Comparison of ENCODE assay signal across 8 mouse cellular contexts in genomic region chr16:44480616-44481015, GRCm38 (mm10).
A peak's percentile ranks its signal among the peaks of the same experiment; 100 is the strongest.
DNase-seq lines count a peak whose midpoint lies in the region; TF ChIP-seq lines count a peak whose summit lies in the region.

No protein-coding gene starts in this region.

- peak; percentile 37 for TF ChIP-seq CTCF in gastrocnemius, adult 2 months (IDR thresholded peaks at IDR 0.05)
- TF ChIP-seq CTCF in cerebellum, adult 2 months (IDR thresholded peaks at IDR 0.05; ENCODE audit: borderline replicate concordance, insufficient read depth, low read depth, low read length): peak; percentile 33; the same call in 1 of the 2 replicates

- H3K4me3 ChIP-seq in gastrocnemius, adult 2 months: no peak overlapping the region
- no peak overlapping the region for H3K4me3 ChIP-seq in cerebellum, adult 2 months (replicated peaks; ENCODE audit: insufficient read depth, low read depth, low read length)

- 32% methylated on average over 7 of the region's 7 CpGs for WGBS in cerebellum, adult 2 months

- peak overlapping the region; percentile 56; the same call in 1 of the 2 replicates for H3K27ac ChIP-seq in gastrocnemius, adult 2 months
- no peak overlapping the region for H3K27ac ChIP-seq in cerebellum, adult 2 months (ENCODE audit: insufficient read depth, low read length)

- intact Hi-C loops in gastrocnemius, adult 2 months (cut with DNase I): loop anchor here (10.0 kb wide), 1 partner anchor 234 kb away; no protein-coding TSS in a partner anchor

- no peak for TF ChIP-seq POLR2A in cerebellum, adult 2 months (IDR thresholded peaks at IDR 0.05; ENCODE audit: borderline replicate concordance, insufficient read depth, low read length)

- no peak for DNase-seq in gastrocnemius, adult 2 months
- DNase-seq in gastrocnemius, adult 8-10 months (ENCODE audit: low spot score in 2 of 2): no peak
- DNase-seq in 3T3-L1 (ENCODE audit: low read depth, low spot score): peak; percentile 62
- peak in 1 of 2 experiments; percentile 34 for DNase-seq in cerebellum, adult 2 months
- DNase-seq in kidney, adult 9 months: peak; percentile 34
- DNase-seq in spleen, postnatal 4 days (ENCODE audit: low spot score in 2 of 2): no peak
- DNase-seq in urinary bladder, postnatal 10 days (ENCODE audit: low spot score): no peak
- DNase-seq in spleen, postnatal 14 days (ENCODE audit: low spot score in 2 of 2): no peak

- peaks cover 8% of the 10 kb centered on the region; the same call in 1 of the 2 replicates for H3K4me1 ChIP-seq in cerebellum, adult 2 months (ENCODE audit: control insufficient read depth, insufficient read depth, low read length)

- H3K27me3 ChIP-seq in cerebellum, adult 2 months (ENCODE audit: control insufficient read depth, insufficient read depth, low read length): no peaks in the 10 kb centered on the region

Comparison
In these comparisons a context has a peak if more than half of its experiments do, and no peak if none do; other contexts are left out.
1. DNase-seq: peak in 3T3-L1 (single experiment) and kidney, adult 9 months (single experiment); none in gastrocnemius, adult 2 months (single experiment), gastrocnemius, adult 8-10 months (0 of 2), spleen, postnatal 4 days (0 of 2), urinary bladder, postnatal 10 days (single experiment) and spleen, postnatal 14 days (0 of 2).